Mouse (Mus musculus): ENCODE results near the gene Brca1. TPM values are rescaled to one million over a fixed set of nuclear protein-coding genes. Genes with fewer than 3 reads are reported as not detected.
A peak's percentile ranks its signal among the peaks of the same experiment; 100 is the strongest.
"Not testable (repeated sequence)": the region's sequence is repeated elsewhere in the genome, so short reads cannot be mapped to it uniquely, and the experiment has no call there.

Gene Brca1
- total RNA-seq, 2 experiments from 2014 or later: 0.45 to 0.81 TPM

DNA sequence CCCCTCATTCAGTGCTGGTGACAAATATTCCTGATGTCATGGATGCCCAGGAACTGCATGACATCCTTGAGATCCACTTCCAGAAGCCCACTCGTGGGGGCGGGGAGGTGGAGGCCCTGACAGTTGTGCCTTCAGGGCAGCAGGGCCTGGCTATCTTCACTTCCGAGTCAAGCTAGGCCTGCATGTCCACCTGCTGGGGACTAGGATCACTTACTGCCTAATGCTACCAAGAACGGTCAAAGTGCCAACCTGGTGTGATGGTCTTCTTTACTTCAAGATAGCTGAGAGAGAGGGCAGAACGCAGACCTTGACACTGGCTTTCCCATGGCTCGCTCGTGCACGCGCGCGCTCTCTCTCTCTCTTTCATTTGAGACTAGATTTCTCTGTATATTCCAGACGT is 93.5 kb downstream of the Brca1 start:
- intact Hi-C loops (cut with DNase I): loop anchor here (10.0 kb wide), 1 partner anchor 277 kb away; the partner anchor contains the start of gene Dhx8
- DNase-seq (ENCODE audit: low spot score): no peak

DNA sequence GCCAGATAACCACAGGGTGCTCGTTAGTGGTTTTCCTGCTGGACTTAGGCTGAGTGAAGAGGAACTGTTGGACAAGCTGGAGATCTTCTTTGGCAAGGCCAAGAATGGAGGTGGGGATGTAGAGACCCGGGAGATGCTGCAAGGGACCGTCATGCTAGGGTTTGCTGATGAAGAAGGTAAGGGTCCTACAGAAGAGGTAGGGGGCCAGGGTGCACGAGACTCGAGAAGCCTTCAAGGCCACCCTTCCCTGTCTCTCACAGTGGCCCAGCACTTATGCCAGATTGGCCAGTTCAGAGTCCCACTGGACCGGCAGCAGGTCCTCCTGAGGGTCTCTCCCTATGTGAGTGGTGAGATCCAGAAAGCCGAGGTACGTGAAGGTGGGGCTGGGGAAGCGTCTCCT is 94.1 kb downstream of the Brca1 start:
- DNase-seq (ENCODE audit: low spot score): no peak
- intact Hi-C loops (cut with DNase I): loop anchor here (10.0 kb wide), 1 partner anchor 277 kb away; the partner anchor contains the start of gene Dhx8

DNA sequence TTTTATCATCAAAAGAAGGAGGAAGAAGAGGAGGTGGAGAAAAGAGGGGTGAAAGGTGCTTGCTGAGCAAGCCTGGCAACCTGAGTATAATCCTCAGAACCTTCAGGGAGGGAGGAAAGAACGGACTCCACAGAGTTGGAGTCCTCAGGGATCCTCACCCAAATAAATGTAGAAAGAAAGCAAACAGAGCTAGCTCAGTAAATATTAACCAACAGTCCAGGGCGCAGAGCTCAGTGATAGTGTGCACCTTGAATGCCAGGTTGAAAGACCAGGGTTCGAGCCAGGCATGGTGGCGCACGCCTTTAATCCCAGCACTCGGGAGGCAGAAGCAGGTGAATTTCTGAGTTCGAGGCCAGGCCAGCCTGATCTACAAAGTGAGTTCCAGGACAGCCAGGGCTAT is 96.1 kb downstream of the Brca1 start:
- intact Hi-C loops (cut with DNase I): loop anchor here (10.0 kb wide), 1 partner anchor 279 kb away; the partner anchor contains the start of gene Dhx8
- no peak for DNase-seq (ENCODE audit: low spot score)

- intact Hi-C loops (cut with DNase I): loop anchor here (10.0 kb wide), 1 partner anchor 280 kb away; the partner anchor contains the start of gene Dhx8
- DNase-seq (ENCODE audit: low spot score): no peak
These were observed 97.1 kb downstream of the Brca1 start for GRCm38 (mm10) chr11:101454702-101455101.

GRCm38 (mm10) chr11:101452093-101452774 is 99.5 kb downstream of the Brca1 start:
- intact Hi-C loops (cut with DNase I): loop anchor here (10.0 kb wide), 1 partner anchor 283 kb away; the partner anchor contains the start of gene Dhx8
- DNase-seq (ENCODE audit: low spot score): no peak

- intact Hi-C loops (cut with DNase I): loop anchor here (10.0 kb wide), 1 partner anchor 283 kb away; the partner anchor contains the start of gene Dhx8
- no peak for DNase-seq (ENCODE audit: low spot score)
These were observed 100.2 kb downstream of the Brca1 start for GRCm38 (mm10) chr11:101451536-101451935.

DNA sequence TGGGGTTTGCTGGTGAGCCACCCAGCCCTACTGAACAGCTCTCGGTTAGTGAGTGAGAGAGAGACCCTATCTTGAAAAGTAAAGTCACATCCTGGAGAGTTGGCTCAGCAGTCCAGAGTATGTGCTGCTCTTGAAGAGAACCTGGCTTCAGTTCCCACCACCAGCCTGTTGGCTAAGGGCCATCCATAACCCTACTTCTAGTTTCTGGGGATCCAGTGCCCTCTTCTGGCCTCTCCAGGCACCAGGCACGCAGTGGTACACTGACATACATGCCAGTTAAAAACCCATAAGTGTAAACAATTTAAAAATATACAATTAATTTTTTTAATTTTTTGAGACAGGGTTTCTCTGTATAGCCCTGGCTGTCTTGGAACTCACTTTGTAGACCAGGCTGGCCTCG is 101.4 kb downstream of the Brca1 start:
- intact Hi-C loops (cut with DNase I): loop anchor here (10.0 kb wide), 1 partner anchor 284 kb away; the partner anchor contains the start of gene Dhx8
- DNase-seq (ENCODE audit: low spot score): no peak

DNA sequence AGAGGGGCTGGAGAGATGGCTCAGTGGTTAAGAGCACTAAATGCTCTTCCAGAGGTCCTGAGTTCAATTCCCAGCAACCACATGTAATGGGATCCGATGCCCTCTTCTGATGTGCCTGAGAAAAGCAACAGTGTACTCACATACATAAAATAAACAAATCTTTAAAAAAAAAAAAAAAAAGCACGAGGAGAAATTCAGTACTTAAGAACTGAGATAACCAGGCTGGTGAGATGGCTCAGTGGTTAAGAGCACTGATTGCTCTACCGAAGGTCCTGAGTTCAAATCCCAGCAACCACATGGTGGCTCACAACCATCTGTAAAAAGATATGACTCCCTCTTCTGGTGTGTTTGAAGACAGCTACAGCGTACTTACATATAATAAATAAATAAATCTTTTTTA is 102.2 kb downstream of the Brca1 start:
- intact Hi-C loops (cut with DNase I): loop anchor here (2.0 kb wide), 1 partner anchor 13 kb away; no protein-coding TSS in a partner anchor
- DNase-seq (ENCODE audit: low spot score): not testable (repeated sequence)

DNA sequence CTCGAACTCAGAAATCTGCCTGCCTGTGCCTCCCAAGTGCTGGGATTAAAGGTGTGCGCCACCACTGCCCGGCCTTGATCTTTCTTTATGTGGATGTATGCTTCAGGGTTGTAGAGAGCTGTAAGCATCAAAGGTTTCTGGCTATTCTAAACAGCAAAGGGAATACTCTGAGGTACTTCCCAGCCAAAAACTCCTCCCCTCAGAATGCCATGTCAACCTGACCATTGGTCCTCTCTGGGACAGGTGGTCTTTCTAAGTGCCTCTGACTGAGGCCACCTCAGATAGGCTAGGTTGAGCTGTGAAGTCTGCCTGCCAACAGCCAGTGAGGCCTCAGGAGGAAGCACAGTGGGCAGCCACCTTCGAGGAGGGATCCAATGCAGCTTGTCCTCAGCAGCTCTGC is 102.9 kb downstream of the Brca1 start:
- no peak for DNase-seq (ENCODE audit: low spot score)
- intact Hi-C loops (cut with DNase I): loop anchor here (2.0 kb wide), 1 partner anchor 14 kb away; no protein-coding TSS in a partner anchor

GRCm38 (mm10) chr11:101448274-101448746 is 103.4 kb downstream of the Brca1 start, which contains the start of gene Ifi35:
Gene Ifi35 (plus strand): TSS chr11:101448407.
- peak; percentile 74 for DNase-seq (ENCODE audit: low spot score)
- intact Hi-C loops (cut with DNase I): loop anchor here (2.0 kb wide), 1 partner anchor 14 kb away; no protein-coding TSS in a partner anchor

- DNase-seq (ENCODE audit: low spot score): no peak
- intact Hi-C loops (cut with DNase I): loop anchor here (2.0 kb wide), 1 partner anchor 15 kb away; no protein-coding TSS in a partner anchor
These were observed 104.0 kb downstream of the Brca1 start for GRCm38 (mm10) chr11:101447786-101448185.

GRCm38 (mm10) chr11:101446860-101447259 is 104.9 kb downstream of the Brca1 start:
- DNase-seq (ENCODE audit: low spot score); intact Hi-C loops (cut with DNase I): not testable (repeated sequence)

DNA sequence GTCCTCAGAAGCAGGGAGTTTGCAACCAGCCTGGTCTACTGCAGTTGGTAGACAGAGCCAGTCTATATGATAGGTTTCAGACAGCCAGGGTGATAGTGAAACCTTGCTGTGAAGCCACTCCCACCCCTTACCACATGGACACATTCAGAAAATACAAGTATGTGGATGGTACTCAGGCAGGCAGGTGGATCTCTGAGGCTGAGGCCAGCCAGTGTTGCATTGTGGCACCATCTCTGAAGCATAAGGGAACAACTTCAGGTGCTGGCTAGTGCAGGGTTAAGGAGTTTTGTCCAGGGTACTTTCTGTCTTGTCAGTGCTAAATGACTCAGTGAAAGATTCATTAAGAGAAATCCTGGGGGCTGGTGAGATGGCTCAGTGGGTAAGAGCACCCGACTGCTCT is 105.4 kb downstream of the Brca1 start:
- no peak for DNase-seq (ENCODE audit: low spot score)
- intact Hi-C loops (cut with DNase I): no loop called here

GRCm38 (mm10) chr11:101442760-101443159 is 109.0 kb downstream of the Brca1 start:
- no peak for DNase-seq (ENCODE audit: low spot score)
- intact Hi-C loops (cut with DNase I): no loop called here

DNA sequence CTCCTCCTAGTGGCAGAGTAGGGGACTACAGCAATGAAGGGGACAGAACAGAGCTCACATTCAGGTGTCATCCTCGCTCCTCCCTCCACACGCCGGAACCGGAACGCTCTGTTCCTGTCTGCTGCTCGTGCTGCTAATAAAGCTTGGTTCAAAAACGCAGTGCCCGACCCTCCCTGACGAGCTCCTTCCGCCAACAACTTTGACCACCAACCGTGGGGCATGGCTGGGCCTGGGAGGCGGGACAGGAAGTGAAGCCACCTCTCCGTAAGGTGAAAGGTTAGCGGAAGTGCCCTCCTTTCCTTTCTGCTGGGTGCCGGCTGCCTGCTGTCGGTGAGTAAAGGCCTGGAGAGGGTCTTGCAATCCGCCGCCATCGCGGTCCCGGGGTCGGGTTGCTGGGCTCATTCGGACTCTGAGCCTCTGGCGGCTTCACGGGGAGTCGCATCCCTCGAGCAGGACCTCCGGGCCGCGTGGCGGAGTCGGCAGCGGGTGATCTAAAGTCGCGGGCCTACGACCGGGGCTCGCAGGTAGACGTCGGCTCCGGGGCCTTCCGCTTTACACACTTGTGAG is 109.5 kb downstream of the Brca1 start, which contains the start of gene Rpl27:
TSS of gene Rpl27 (plus strand) at position 172 of the 567 bp plus-strand sequence.
- intact Hi-C loops (cut with DNase I): no loop called here

DNA sequence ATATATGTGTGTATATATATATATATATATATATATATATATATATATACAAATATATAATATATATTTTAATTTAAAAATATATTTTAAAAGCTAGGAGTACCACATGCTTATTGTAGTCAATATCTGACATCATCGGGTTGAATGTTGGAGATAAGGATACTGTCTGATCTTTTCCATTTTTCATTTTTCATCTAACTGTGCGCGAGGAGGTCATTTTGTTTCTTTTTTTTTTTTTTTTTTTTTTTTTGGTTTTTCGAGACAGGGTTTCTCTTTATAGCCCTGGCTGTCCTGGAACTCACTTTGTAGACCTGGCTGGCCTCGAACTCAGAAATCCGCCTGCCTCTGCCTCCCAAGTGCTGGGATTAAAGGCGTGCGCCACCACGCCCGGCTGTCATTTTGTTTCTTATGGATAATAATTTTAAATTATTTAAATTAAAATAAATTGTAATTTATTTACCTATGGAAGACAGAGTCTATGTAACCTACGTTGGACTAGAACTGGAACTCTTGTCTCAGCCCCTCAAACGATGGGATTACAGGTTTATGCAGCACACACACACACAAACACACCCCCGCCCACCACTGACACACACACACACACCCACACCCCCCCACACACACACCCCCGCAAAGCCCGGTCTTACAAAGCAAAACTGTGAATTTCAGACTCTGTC is 110.2 kb downstream of the Brca1 start:
- DNase-seq (ENCODE audit: low spot score); intact Hi-C loops (cut with DNase I): not testable (repeated sequence)

More for the DNA sequence above, 109.5 kb downstream of the Brca1 start, which contains the start of gene Rpl27:
- DNase-seq (ENCODE audit: low spot score): peak; percentile 97
